Mouse (Mus musculus): ENCODE measurements around the gene Tasp1. TPM values are rescaled to one million over a fixed set of nuclear protein-coding genes. Genes with fewer than 3 reads are reported as not detected.

Gene Tasp1
- total RNA-seq, 2 experiments from 2014 or later: 8.0 to 9.1 TPM

DNA sequence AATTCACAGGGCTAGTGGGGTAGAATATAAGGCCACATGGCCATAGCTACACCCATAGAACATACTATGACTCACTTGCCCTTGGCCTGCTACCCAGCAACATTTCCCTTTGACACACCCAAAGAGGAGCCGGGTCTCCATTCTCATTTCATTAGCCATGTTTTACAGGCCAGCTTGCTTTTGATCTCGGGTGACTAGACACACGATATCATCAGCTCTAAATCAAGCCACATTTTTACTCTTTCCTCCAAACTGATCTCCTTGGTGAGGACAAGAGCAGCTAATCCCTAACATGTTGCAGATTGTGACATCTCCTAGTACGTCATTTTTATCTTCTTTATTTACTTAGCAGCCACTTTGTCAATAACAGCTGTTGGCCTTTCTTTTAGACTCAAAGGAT is 277.9 kb downstream of the Tasp1 start:
- DNase-seq (ENCODE audit: low spot score in 2 of 2): no peak

GRCm38 (mm10) chr2:139784946-139785345 is 281.7 kb downstream of the Tasp1 start:
- DNase-seq (ENCODE audit: low spot score in 2 of 2): no peak

- no peak for DNase-seq (ENCODE audit: low spot score in 2 of 2)
Measured at GRCm38 (mm10) chr2:139784465-139784864, 282.1 kb downstream of the Tasp1 start.

Other genes starting within 250 kb of the Tasp1 start
- gene Gm17374, start 85.2 kb upstream of the Tasp1 start, total RNA-seq (2021): not detected
- 10 to 100 TPM; 19.5 to 23.8 TPM for gene Esf1, start 103.8 kb upstream of the Tasp1 start, total RNA-seq (2021)
- gene Ndufaf5, start 103.8 kb upstream of the Tasp1 start, total RNA-seq (2021): 10 to 100 TPM; 23.2 to 31.0 TPM